Mouse (Mus musculus): Measurements from ENCODE around the gene Rnf224. TPM values are rescaled to one million over a fixed set of nuclear protein-coding genes. Genes with fewer than 3 reads are reported as not detected.

Rnf224 gene
- polyA plus RNA-seq, 1 experiment from 2014 or later = not detected

DNA sequence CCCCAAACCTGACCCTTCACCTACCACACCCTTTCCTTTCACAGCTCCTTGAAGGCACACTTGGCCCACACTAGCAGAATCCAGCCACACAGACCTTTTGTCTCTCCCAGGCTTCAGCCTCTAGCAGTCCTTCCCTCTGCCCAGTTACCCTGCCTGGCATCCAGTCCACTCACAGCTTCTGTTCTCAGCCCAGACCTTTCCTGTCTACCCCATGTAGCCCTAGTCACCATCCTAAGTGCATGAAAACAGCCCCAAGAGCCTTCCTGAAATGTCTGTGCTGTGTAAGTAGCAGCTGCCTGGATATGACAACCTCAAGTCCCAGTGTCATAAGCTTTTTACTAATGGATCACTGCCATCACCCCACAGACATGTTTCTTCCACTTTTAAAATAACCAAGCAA lies 38.6 kb downstream of the Rnf224 start:
- Histone ChIP-seq H3K27ac (replicated peaks) (no peak overlapping the region), H3K27me3 (peaks cover 42% of the 10 kb centered on the region), H3K9me3 (no peaks in the 10 kb centered on the region), H3K9ac (no peak overlapping the region), H3K4me3 (no peak overlapping the region), H3K4me2 (no peak overlapping the region), H3K4me1 (replicated peaks) (peaks cover 14% of the 10 kb centered on the region; the same call in 1 of the 2 replicates), H3K36me3 (peaks cover 50% of the 10 kb centered on the region)
- no peak for ATAC-seq (ENCODE audit: low read depth)

DNA sequence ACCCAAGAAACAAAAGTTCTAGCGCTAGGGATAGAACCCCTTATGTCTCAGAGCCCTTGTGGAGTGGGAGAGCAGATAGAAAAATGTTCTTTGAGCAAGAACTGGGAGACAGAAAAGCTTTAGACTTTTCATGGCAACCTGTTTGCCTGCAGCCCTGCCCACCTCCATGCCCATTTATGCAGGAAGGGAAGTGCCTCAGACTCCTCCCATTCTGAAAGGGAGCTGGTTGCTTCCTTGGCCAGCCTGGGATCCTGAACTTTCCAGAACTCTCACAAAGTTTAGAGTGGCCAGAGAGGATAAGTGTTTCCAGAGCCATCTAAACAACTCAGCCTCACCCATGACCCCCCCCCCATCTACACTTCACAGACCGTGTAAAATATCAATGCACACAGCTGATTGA lies 39.4 kb downstream of the Rnf224 start:
- 31% methylated on average over 2 of the region's 2 CpGs for WGBS
- ATAC-seq (ENCODE audit: low read depth) = no peak
- H3K36me3 ChIP-seq = peaks cover 43% of the 10 kb centered on the region

DNA sequence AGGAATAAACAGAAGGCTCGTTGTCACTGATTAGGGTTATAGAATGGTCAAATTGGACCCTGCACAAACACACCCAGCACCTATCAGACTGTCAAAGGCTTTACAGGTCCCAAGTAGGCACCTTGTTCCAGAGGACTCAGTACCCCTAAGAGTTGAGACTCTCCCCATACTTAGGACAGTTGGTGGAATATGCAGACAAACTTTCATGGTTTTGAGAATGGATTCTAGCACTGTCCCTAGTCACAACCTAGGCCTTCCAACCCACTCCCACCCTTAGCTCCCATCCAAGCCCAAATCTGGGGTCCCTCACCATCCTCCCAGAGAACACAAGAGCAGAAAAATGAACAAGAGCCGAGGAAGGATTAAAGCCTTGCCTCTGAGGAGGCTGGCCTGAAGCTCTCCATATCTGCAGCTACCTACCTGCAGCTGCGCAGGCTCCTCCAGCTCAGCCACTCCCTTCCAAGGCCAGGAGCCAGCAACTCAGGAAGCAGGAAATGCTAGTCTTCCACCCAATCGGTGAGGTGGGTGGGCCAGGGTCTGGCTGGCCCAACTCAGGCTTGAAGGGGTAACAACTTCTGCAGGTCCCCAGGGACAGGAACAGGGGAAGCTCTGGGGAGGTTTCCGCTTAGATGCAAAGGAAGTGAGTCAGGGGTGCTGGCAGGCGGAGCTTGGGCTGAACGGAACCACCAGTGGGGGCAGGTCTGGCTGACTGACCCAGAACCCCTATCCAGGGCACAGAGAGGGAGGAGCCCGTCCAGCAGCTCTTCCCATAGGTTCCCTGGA lies 40.2 kb downstream of the Rnf224 start, which contains the start of gene Tor4a:
Tor4a (minus strand) TSS at position 715 of the 783 bp plus-strand sequence.
- Histone ChIP-seq H3K27me3 (peaks cover 42% of the 10 kb centered on the region), H3K36me3 (peaks cover 35% of the 10 kb centered on the region), H3K4me2 (peak within 1 kb of the TSS; percentile 37), H3K4me3 (peak within 1 kb of the TSS; percentile 9; the same call in 1 of the 2 replicates), H3K4me1 (replicated peaks) (peaks cover 14% of the 10 kb centered on the region; the same call in 1 of the 2 replicates), H3K9me3 (no peaks in the 10 kb centered on the region), H3K27ac (replicated peaks) (no peak within 1 kb of the TSS), H3K9ac (no peak within 1 kb of the TSS)
- 17% methylated on average over 8 of the region's 8 CpGs for WGBS
- no peak for ATAC-seq (ENCODE audit: low read depth)

More for the DNA sequence above, 39.4 kb downstream of the Rnf224 start:
- Histone ChIP-seq H3K9ac (no peak overlapping the region), H3K27ac (replicated peaks) (no peak overlapping the region), H3K27me3 (peaks cover 42% of the 10 kb centered on the region), H3K4me2 (no peak overlapping the region), H3K4me1 (replicated peaks) (peaks cover 14% of the 10 kb centered on the region; the same call in 1 of the 2 replicates), H3K4me3 (no peak overlapping the region), H3K9me3 (no peaks in the 10 kb centered on the region)

DNA sequence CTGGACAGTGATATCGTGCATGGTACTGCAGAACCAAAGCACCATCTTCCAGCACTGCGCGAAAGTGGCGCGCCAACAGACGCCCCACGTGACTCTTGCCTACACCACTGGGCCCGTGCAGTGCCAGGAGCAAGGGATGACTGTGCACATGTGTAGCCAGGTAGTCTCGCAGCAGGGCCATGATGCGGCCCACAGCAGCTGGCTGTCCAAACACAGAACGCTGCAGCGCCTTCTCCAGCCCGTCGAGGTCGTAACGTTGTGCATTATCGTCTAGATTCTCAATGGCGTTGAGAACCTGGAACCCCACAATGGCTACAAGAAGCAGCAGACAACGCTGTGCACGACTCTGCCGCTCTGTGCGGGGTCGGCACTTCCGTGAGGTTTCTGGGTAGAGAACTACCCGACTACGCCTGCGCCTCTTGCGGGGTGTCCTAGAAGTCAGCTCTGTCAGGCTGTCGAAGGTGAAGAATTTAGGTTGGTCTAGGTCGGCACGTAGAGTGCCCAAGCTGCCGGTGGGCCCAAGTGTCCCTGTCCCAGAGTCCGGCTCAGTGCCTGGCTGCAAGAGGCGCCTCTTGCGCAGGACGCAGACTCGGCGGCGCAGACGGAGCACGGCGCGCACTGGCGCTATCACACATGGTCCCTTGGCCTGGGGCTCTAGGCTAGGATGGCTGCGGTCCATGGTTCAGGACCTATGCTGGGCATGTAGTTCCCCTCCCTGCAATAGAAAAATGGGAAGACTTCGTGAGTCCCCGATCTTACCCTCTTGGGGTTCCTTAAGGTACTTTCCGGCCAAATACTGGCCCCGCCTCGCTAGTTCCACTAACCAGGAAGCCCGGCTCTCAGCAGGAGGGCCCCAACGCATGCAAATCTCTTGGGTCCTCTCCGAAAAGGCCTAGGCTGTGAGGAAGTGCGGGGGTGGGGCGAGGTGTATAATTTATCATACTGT lies 41.1 kb downstream of the Rnf224 start:
- ATAC-seq (ENCODE audit: low read depth) = no peak
- Histone ChIP-seq H3K27ac (replicated peaks) (no peak overlapping the region), H3K36me3 (peaks cover 26% of the 10 kb centered on the region), H3K27me3 (peaks cover 42% of the 10 kb centered on the region), H3K9ac (no peak overlapping the region), H3K4me3 (peak overlapping the region; percentile 9; the same call in 1 of the 2 replicates), H3K4me1 (replicated peaks) (peaks cover 14% of the 10 kb centered on the region; the same call in 1 of the 2 replicates), H3K4me2 (peak overlapping the region; percentile 37), H3K9me3 (no peaks in the 10 kb centered on the region)
- 20% methylated on average over 55 of the region's 55 CpGs for WGBS

DNA sequence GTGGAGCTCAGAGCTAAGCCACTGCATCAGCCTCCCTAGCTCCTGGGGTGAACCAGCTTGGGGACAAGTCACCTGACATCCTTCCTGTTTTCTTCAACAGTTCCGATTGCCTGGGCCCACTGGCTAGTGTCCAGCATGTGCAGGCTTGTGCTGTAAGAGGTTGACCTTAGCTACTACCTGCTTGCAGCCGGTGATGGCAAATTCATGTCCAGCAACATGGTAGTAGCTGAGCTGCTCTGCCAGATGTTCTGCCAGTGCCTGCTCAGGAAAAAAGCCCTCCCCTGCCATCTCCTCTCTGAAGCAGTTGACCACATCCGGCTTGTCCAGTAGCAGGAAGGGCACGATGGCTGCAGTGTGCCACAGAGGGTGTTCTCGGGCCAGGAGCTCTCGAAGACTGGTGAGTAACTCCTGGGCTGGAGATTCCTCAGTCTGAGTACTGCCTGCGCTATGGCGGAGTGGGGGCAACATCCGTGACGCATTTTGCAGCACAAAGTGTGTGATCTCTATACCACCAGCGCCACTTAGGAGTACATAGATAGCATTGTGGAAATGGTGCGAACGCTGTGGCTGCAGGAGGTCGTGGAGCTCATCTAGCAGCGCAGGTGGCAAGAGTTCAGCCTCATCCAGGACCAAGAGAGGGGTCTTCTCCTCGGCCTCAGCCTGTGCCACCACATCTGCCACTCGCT lies 42.0 kb downstream of the Rnf224 start:
- 85% methylated on average over 17 of the region's 17 CpGs for WGBS
- peaks cover 14% of the 10 kb centered on the region; the same call in 1 of the 2 replicates for H3K4me1 ChIP-seq (replicated peaks)
- H3K9me3 ChIP-seq = no peaks in the 10 kb centered on the region
- no peak overlapping the region for H3K27ac ChIP-seq (replicated peaks)
- peaks cover 17% of the 10 kb centered on the region for H3K36me3 ChIP-seq
- ATAC-seq (ENCODE audit: low read depth) = no peak
- peaks cover 42% of the 10 kb centered on the region for H3K27me3 ChIP-seq
- no peak overlapping the region for H3K4me3 ChIP-seq
- no peak overlapping the region for H3K9ac ChIP-seq
- no peak overlapping the region; the same call in 1 of the 2 replicates for H3K4me2 ChIP-seq

DNA sequence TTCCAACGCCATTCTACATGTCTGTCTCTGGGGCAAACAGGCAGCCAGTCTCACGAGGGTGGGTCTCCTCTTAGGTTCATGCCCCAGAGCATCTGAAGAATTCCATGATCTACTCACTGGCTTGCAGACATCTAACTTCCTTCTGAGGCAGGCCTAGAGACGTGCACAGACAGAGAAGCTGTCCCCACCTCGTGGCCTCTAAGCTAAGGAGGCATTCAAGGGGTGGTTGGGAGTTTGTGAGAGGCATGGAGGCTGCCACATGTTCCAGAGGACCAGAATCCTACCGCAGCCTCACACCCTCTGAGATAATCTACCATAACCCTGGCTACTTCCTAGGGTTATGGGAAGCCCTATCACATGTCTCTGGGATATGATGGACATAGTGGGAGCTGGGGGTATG lies 42.6 kb downstream of the Rnf224 start:
- no peak overlapping the region for H3K4me2 ChIP-seq
- H3K27ac ChIP-seq (replicated peaks) = no peak overlapping the region
- H3K27me3 ChIP-seq = peaks cover 42% of the 10 kb centered on the region
- ATAC-seq (ENCODE audit: low read depth) = no peak
- H3K4me1 ChIP-seq (replicated peaks) = peaks cover 14% of the 10 kb centered on the region; the same call in 1 of the 2 replicates
- H3K36me3 ChIP-seq = peaks cover 11% of the 10 kb centered on the region
- 78% methylated on average over 5 of the region's 5 CpGs for WGBS
- no peak overlapping the region for H3K9ac ChIP-seq
- no peaks in the 10 kb centered on the region for H3K9me3 ChIP-seq
- no peak overlapping the region for H3K4me3 ChIP-seq

DNA sequence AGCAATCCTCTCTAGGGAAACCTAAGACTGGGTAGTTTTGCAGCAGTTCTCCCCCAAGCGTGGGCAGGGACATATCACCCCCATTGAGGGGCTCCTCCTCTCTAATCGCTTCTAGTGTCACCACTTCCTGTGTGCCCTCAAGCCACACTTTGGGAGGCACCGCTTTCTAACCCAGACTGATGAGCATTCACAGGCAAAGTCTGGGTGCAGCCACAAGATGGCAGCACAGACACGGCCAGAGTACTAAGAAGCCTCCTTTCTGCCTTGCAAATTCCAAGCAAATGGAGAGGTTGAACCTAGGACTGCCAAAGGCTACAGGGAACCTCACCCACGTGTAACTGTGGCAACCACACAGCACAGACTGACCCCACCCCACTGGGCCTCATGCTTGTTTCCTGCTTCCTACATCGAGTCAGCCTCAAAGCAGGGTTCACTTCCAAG lies 43.2 kb downstream of the Rnf224 start:
- 0 out of 2 replicates have a peak overlapping the region, but pooled peaks have one; percentile 9 for H3K4me2 ChIP-seq
- H3K9me3 ChIP-seq = no peaks in the 10 kb centered on the region
- WGBS = 3% methylated on average over 6 of the region's 6 CpGs
- H3K4me1 ChIP-seq (replicated peaks) = peaks cover 14% of the 10 kb centered on the region; the same call in 1 of the 2 replicates
- ATAC-seq (ENCODE audit: low read depth) = peak; percentile 69
- H3K27me3 ChIP-seq = peaks cover 42% of the 10 kb centered on the region
- no peak overlapping the region for H3K9ac ChIP-seq
- H3K27ac ChIP-seq (replicated peaks) = no peak overlapping the region
- no peak overlapping the region for H3K4me3 ChIP-seq
- H3K36me3 ChIP-seq = 0 out of 2 replicates have a peak, but pooled peaks cover 4% of the 10 kb centered on the region

DNA sequence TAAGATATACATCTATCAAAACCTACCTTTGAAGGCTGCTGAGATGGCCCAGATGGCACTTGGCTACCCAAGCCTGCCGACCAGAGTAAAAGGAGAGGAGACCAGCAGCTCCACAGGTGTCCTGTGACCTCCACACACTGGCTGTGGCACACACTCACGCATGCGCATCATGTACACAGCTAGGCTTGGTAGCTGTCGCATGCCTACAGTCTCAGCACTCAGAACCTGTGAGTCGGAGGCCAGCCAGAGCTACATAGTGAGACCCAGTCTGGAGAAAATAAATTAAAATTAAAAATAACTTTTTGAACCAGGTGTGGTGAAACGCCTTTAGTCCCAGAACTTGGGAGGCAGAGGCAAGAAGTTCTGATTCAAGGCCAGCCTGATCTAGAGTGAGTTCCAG lies 48.7 kb downstream of the Rnf224 start:
- Histone ChIP-seq H3K4me1 (replicated peaks) (peaks cover 40% of the 10 kb centered on the region), H3K36me3 (no peaks in the 10 kb centered on the region), H3K27me3 (no peaks in the 10 kb centered on the region), H3K27ac (replicated peaks) (no peak overlapping the region), H3K4me2 (no peak overlapping the region), H3K9ac (no peak overlapping the region), H3K4me3 (no peak overlapping the region), H3K9me3 (no peaks in the 10 kb centered on the region)
- no peak for ATAC-seq (ENCODE audit: low read depth)
- 80% methylated on average over 6 of the region's 6 CpGs for WGBS

DNA sequence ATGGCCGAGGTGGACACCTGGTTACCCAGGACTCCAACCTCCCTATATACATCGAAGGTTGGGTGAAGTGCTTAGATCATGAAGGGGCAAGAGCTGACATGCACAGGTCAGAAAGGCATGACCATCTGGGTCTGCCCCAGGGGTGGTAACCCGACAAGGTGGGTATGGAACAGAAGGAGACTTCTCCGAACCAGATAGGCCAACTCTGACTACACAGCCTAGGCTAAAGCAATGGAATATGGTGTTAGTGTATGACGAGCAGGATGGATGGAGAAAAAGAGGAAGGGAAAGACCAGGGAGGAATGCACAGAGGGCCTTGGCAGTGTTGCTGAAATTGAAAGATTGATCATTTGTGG lies 50.0 kb downstream of the Rnf224 start:
- Histone ChIP-seq H3K9ac (peak overlapping the region; percentile 81; the same call in 1 of the 2 replicates), H3K4me3 (peak overlapping the region; percentile 51), H3K36me3 (no peaks in the 10 kb centered on the region), H3K27me3 (no peaks in the 10 kb centered on the region), H3K4me1 (replicated peaks) (peaks cover 53% of the 10 kb centered on the region), H3K4me2 (peak overlapping the region; percentile 79), H3K9me3 (no peaks in the 10 kb centered on the region), H3K27ac (replicated peaks) (peak overlapping the region; percentile 95)
- 31% methylated on average over 5 of the region's 5 CpGs for WGBS
- ATAC-seq (ENCODE audit: low read depth) = no peak; the same call in 1 of the 2 replicates

DNA sequence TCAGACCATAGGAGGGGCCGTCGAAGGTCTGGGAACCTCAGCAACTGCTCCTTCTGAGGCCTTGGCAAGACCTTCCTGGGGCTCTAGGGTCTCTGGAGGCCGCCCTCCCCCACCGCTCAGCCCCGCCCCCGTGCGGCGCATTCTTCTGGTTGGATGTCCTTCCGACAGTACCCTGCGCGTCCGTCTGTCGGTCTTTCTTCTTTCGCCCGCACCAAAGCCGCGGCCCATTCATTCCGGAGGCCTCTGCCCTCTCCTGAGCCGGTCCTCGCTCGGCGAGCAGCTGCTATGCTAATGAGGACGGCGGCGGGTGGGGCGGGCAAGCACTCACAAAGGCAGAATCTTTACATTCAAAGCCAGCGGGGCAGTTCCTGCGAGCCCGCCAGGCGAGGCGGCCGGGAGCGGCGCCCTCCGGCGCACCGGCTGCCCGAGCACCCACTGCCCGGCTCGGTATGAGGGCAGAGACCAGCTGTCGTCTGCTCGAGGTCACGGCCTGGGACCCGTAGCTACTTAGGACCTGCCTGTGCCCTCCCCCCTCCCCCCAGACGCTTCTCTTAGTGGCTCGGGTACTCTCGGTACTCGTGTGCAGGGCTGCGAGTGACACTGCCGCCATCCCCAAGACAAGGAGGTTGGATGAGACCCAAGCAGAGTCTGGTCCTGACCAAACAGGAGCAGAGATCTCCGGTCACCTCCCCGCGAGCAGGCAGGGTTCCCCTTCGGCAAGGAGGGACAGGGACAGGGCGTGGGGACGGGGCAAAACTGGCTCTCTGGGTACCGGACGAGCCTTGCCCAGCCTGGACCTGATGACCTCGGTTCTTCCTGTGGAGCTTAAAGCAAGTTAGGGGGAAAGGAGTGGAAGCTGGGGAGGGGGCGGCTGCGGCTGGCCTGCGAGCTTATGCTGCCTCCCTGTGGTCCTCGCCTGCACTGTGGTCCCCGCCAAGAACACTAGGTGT lies 50.7 kb downstream of the Rnf224 start:
- ATAC-seq (ENCODE audit: low read depth) = peak; percentile 74
- peak overlapping the region; percentile 81 for H3K9ac ChIP-seq
- WGBS = under 1% methylated on average over 64 of the region's 64 CpGs
- H3K4me3 ChIP-seq = peak overlapping the region; percentile 51
- H3K4me2 ChIP-seq = peak overlapping the region; percentile 79
- H3K4me1 ChIP-seq (replicated peaks) = peaks cover 58% of the 10 kb centered on the region
- no peaks in the 10 kb centered on the region for H3K27me3 ChIP-seq
- peak overlapping the region; percentile 95 for H3K27ac ChIP-seq (replicated peaks)
- no peaks in the 10 kb centered on the region for H3K9me3 ChIP-seq
- no peaks in the 10 kb centered on the region for H3K36me3 ChIP-seq

Data from neural tube, embryonic 13.5 days (tissue).